Mouse (Mus musculus): ENCODE data around the gene Defb19. TPM values are rescaled to one million over a fixed set of nuclear protein-coding genes. Genes with fewer than 3 reads are reported as not detected.

Gene Defb19
- total RNA-seq, 2 experiments from 2014 or later: not detected

GRCm38 (mm10) chr2:152599299-152599698 is 19.2 kb upstream of the Defb19 start, which contains the start of gene Defb45:
Gene Defb45 (minus strand): TSS chr2:152599399.
- intact Hi-C loops (cut with DNase I): no loop called here
- DNase-seq (ENCODE audit: extremely low spot score in 1 of 2, low spot score in 2 of 2): no peak

DNA sequence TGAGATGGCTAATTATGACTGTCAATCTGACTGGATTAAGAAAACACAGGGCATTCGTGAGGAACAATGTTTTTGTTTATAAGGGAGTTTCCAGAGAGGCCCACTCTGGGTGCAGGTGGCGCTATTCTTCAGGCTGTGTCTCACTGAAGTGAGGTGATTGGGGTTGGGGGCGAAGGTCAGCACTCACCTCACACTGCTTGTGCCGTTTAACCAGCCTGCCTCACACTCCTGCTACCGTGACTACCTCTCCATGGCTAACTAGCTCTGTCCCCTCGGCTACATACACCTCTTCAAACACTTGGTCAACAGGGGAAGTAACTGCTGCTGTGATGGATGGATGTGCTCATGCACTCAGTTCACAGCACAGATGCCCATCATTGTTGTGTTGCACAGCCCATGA is 8.9 kb upstream of the Defb19 start:
- intact Hi-C loops (cut with DNase I): no loop called here
- no peak for DNase-seq (ENCODE audit: extremely low spot score in 1 of 2, low spot score in 2 of 2)

DNA sequence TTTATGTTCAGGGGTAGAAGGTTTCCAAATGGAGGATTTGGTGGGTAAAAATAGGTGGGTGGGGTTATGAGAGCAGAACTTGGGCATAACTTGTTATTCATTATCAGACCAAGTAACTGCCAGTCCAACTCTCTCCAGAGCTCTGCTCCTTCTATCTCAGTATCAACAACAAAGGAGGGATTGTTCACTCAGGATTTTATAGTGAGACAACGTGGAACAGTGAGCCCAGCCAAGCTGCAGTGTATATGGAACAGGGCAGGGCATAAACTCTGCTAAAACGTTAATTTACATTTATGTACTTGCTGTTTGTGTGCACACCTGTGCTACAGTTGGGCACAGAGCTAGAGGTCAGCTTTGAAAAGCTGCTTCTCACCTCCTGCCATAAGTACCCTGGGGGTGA is 8.3 kb upstream of the Defb19 start:
- intact Hi-C loops (cut with DNase I): no loop called here
- DNase-seq (ENCODE audit: extremely low spot score in 1 of 2, low spot score in 2 of 2): no peak

DNA sequence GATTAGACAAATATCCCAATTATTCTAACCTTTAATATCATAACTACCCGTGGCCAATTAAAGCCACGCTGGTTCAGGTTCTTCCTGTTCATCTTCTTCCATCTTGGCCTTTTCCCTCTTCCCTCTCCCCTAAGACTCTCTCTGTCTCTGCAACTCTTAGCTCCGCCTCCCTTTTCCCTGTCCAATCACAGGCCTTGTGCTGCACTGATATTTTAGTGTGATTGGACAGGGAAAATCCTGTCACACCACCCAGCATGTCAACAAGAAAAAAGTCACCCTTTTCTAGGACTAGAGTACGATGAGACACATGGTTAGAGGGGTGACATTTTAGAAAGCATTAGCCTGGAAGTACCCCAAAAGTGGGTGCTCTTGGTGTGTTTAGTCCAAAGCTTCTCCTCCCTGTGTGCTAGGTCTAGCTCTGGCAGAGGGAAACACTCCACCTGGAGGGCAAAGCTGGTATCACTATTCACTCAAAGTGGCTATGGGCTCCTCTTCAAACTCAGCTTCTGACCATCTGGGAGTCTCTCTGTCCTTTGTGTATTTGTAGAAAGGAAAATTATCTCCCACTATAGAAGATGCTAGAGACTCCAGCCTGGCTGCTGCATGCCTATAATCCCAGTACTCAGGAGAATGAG is 6.9 kb upstream of the Defb19 start:
- intact Hi-C loops (cut with DNase I): no loop called here
- no peak for DNase-seq (ENCODE audit: extremely low spot score in 1 of 2, low spot score in 2 of 2)

- DNase-seq (ENCODE audit: extremely low spot score in 1 of 2, low spot score in 2 of 2): no peak
- intact Hi-C loops (cut with DNase I): no loop called here
These were observed 500 bp upstream of the Defb19 start for GRCm38 (mm10) chr2:152580612-152581011.

- no peak for DNase-seq (ENCODE audit: extremely low spot score in 1 of 2, low spot score in 2 of 2)
These were observed 6.6 kb downstream of the Defb19 start for GRCm38 (mm10) chr2:152573484-152573883.

DNA sequence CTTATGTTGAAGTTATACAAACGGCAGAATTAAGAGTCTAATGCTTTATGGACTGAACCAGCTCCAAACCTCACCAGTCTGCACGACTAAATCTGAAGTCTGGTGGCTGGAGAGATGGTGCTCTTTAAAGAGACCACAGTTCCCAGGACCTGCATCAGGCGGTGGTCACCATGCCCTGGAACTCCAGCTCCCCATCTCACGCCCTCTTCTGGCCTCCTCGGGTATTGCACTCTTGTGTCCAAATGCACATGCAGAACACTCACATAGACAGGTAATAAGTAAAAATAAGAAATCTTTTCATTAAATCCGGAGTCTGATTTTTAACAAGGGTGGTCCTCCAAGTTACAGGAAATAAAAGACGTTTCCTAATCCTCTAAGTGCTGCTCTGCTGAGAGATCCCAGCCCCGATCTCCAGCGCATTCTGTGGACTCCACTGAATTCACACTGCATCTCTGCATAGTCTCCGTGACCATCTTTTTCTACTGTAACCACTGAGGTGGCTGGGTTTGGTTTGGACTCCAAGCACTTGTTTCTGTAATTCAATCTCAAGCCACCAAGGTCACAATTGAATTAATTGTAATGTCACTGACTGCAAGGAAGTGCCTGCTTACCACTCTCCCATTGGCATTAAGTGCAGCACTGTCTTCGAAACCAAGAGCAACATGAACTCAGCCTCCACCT is 7.9 kb downstream of the Defb19 start, which contains the start of gene Defb21:
Defb21 (plus strand) TSS at position 631 of the 681 bp plus-strand sequence.
- intact Hi-C loops (cut with DNase I): no loop called here
- DNase-seq (ENCODE audit: extremely low spot score in 1 of 2, low spot score in 2 of 2): no peak

More at GRCm38 (mm10) chr2:152573484-152573883, 6.6 kb downstream of the Defb19 start:
- intact Hi-C loops (cut with DNase I): no loop called here

- intact Hi-C loops (cut with DNase I): no loop called here
- no peak for DNase-seq (ENCODE audit: extremely low spot score in 1 of 2, low spot score in 2 of 2)
These were observed 9.8 kb downstream of the Defb19 start for GRCm38 (mm10) chr2:152570313-152570712.

DNA sequence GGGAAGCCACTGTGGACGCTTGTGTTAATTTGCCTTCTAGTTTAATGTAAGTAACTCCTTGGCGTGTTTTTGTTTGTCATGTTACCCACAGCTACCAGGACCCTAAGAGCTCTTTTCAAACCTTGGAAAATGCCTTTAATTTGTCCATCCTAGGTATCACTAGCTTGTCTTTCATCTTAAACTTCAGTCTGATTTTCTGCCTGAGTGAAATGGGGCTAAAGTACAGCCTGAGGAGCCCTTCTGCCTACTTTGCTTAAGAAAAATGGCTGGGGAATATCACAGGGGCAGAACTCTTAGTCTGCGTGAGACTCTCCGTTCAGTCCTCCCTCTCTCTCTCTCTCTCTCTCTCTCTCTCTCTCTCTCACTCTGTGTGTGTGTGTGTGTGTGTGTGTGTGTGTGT is 10.2 kb downstream of the Defb19 start:
- intact Hi-C loops (cut with DNase I): no loop called here
- DNase-seq (ENCODE audit: extremely low spot score in 1 of 2, low spot score in 2 of 2): no peak

GRCm38 (mm10) chr2:152569038-152569437 is 11.1 kb downstream of the Defb19 start, which contains the start of gene Gm17416:
Gene Gm17416 (plus strand): TSS chr2:152569338.
- no peak for DNase-seq (ENCODE audit: extremely low spot score in 1 of 2, low spot score in 2 of 2)
- intact Hi-C loops (cut with DNase I): no loop called here

- intact Hi-C loops (cut with DNase I): no loop called here
- DNase-seq (ENCODE audit: extremely low spot score in 1 of 2, low spot score in 2 of 2): no peak
These were observed 23.5 kb downstream of the Defb19 start for GRCm38 (mm10) chr2:152556655-152557054.

DNA sequence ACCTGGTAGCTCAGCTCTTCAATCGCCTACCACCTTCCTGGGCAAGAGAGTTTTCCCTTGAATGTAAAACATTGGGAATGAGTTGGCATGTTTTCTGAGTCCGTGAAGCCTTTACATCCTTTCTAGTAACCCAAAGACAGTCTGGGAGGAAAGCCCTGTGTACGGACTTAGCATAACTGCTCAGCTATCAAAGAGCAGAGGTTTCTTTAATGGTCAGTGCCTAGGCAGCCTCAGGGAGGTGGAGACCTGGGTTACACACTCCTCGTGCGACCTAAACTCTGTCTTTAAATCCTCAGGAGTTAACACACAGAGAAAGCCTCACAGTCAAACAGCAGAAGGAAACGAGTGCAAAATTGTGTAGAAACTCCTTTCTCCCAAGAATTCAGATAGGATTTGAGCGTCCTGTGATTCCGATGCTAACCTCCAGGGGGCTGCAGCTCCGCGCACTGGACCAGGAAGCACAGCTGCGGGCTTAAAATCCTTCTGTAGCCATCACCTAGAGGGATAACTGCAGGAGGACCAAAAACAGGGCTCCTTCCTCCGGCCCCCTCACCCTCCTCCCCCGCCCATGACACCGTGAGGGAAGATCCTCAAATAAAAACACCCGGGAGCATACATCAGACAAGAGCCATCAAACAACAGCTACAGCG is 26.2 kb downstream of the Defb19 start:
- intact Hi-C loops (cut with DNase I): no loop called here
- peak; percentile 45 to 65 for DNase-seq (ENCODE audit: extremely low spot score in 1 of 2, low spot score in 2 of 2)

GRCm38 (mm10) chr2:152548124-152548523 is 32.0 kb downstream of the Defb19 start:
- intact Hi-C loops (cut with DNase I): loop anchor here (10.0 kb wide), 1 partner anchor 153 kb away; the partner anchor contains the start of gene Sox12
- DNase-seq (ENCODE audit: extremely low spot score in 1 of 2, low spot score in 2 of 2): no peak

DNA sequence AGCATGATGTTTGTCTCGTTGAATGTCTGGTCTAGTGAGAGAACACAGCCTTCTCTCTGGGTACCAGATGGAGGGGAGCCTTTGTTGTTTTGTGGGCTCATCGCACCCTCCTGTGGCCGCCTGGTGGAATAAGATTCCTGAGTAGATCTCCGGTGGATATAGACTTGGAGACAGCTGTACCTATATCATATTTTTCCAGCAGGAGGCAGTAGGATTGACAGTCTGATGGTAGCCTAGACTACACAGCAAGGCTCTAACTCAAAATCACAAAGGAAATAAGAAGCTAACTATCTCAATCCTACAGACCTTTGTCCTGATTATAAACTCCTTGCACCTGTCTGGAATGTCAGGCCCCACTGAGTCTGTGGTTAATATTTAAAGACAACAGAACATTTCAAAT is 35.4 kb downstream of the Defb19 start:
- intact Hi-C loops (cut with DNase I): loop anchor here (5.0 to 10.0 kb wide), 2 partner anchors 72 to 150 kb away; partner anchors contain the start of gene Sox12
- peak; percentile 62 to 74 for DNase-seq (ENCODE audit: extremely low spot score in 1 of 2, low spot score in 2 of 2)

GRCm38 (mm10) chr2:152543478-152543877 is 36.6 kb downstream of the Defb19 start:
- DNase-seq (ENCODE audit: extremely low spot score in 1 of 2, low spot score in 2 of 2): no peak

DNA sequence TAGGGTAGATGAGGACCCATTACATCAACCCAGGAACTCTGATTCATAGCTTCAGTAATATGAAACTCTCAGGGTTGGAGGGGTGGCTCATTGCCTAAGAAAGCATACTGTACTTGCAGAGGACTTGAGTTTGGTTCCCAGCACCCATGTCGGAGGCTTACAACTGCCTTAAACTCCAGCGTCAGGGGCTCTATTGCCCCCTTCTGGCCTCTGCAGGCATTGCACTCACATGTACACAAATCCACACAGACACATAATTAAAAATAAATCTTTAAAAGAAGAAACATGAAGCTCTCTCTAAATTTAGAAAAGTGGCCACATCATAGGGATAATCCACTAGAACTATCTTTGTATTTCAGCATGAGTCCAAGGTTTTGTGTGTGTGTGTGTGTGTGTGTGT is 37.2 kb downstream of the Defb19 start:
- DNase-seq (ENCODE audit: extremely low spot score in 1 of 2, low spot score in 2 of 2): no peak
- intact Hi-C loops (cut with DNase I): loop anchor here (5.0 to 10.0 kb wide), 2 partner anchors 71 to 148 kb away; partner anchors contain the start of gene Sox12

More at GRCm38 (mm10) chr2:152543478-152543877, 36.6 kb downstream of the Defb19 start:
- intact Hi-C loops (cut with DNase I): loop anchor here (5.0 to 10.0 kb wide), 2 partner anchors 71 to 149 kb away; partner anchors contain the start of gene Sox12

GRCm38 (mm10) chr2:152541979-152542378 is 38.1 kb downstream of the Defb19 start:
- intact Hi-C loops (cut with DNase I): loop anchor here (5.0 to 10.0 kb wide), 2 partner anchors 70 to 147 kb away; partner anchors contain the start of gene Sox12
- no peak for DNase-seq (ENCODE audit: extremely low spot score in 1 of 2, low spot score in 2 of 2)

DNA sequence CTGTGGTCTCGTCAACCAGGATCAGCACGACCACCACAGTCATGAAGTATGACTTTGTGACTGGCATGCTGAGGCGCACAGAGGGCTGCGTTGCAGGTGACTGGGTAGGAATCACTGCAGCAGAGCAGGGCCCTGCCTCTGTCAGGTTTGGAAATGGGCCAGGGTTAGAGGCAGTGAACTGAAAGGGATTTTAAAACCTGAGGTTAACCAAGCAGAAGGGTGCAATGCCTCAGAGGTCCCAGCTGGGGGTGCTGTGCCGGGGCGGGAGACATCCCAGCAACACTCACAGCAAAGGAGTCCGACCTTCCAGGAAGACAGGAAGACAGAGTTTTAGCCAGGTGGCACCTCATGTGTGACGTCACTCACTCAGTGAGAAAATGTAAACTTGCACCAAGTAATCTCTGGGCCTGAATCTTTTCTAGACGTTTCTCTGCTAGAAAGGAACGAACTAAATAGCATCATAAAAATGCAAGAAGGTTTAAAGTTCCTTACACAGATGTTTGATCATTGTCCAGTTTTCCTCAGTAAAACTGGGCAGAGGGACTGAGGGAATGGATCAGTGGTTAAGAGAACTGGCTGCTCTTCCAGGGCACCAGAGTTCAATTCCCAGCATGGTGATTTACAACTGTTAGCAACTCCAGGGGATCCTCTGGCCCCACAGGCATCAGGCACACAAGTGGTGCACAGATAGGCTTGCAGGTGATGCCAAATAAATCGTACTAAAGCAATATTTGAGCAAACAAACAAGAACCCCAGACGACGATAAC is 40.0 kb downstream of the Defb19 start, which contains the start of gene Defb29:
Defb29 (minus strand) TSS at position 155 of the 767 bp plus-strand sequence.
- no peak for DNase-seq (ENCODE audit: extremely low spot score in 1 of 2, low spot score in 2 of 2)
- intact Hi-C loops (cut with DNase I): loop anchor here (5.0 to 10.0 kb wide), 2 partner anchors 68 to 145 kb away; partner anchors contain the start of gene Sox12

All from left cerebral cortex, postnatal 10 days (tissue).